In the genomic region with DNA sequence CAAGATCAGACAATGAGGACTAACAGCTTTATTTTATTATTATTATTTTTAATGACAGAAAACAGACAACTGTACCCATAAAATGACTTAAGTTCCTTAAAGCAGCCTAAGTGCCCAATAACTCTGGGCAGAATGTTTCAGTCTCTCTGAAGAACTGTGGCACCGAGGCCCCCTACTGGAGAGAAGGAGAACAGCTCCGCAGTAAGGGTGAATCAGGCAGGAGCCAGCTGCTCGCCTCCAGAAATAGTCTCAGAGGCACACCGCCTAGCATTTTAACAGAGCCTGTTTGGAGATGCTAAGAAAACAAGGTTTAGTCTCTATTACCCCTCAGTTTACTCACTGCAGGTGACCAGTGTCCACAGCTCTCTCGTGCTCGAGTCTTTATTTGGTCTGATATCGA, we compare ENCODE assay signal across 8 mouse cellular contexts.
DNase-seq lines count a peak whose midpoint lies in the region; ATAC-seq and TF ChIP-seq lines count a peak whose summit lies in the region.

No protein-coding gene starts in this region.

- 0 out of 2 replicates have a peak, but pooled peaks cover 2% of the 10 kb centered on the region for H3K27me3 ChIP-seq in kidney, embryonic 15.5 days
- no peaks in the 10 kb centered on the region for H3K27me3 ChIP-seq in heart, postnatal 0 days (ENCODE audit: control insufficient read depth, insufficient read depth, low read length)
- H3K27me3 ChIP-seq in megakaryocyte, embryonic 14.5 days (replicated peaks) = peaks cover 36% of the 10 kb centered on the region

- H3K4me1 ChIP-seq in kidney, embryonic 15.5 days = peaks cover 9% of the 10 kb centered on the region
- no peaks in the 10 kb centered on the region for H3K4me1 ChIP-seq in heart, postnatal 0 days (ENCODE audit: control insufficient read depth, insufficient read depth)
- peaks cover 6% of the 10 kb centered on the region; the same call in 1 of the 2 replicates for H3K4me1 ChIP-seq in megakaryocyte, embryonic 14.5 days

- no peaks in the 10 kb centered on the region for H3K36me3 ChIP-seq in kidney, embryonic 15.5 days
- no peaks in the 10 kb centered on the region for H3K36me3 ChIP-seq in heart, postnatal 0 days (replicated peaks; ENCODE audit: control insufficient read depth, insufficient read depth, low read length)
- no peaks in the 10 kb centered on the region for H3K36me3 ChIP-seq in megakaryocyte, embryonic 14.5 days (replicated peaks; ENCODE audit: low read length)

- no peak for TF ChIP-seq EP300 in heart, postnatal 0 days (IDR thresholded peaks at IDR 0.05; ENCODE audit: low read depth)

- WGBS in kidney, embryonic 15.5 days = 26% methylated on average over 7 of the region's 7 CpGs
- 20% methylated on average over 7 of the region's 7 CpGs for WGBS in heart, postnatal 0 days

- no peak for ATAC-seq in kidney, embryonic 15.5 days (replicated peaks; ENCODE audit: low FRiP score)
- peak; percentile 41; the same call in 1 of the 2 replicates for ATAC-seq in heart, postnatal 0 days (ENCODE audit: insufficient read depth, low read depth)

- TF ChIP-seq CTCF in heart, postnatal 0 days (IDR thresholded peaks at IDR 0.05; ENCODE audit: low read depth) = peak; percentile 92

- no peak overlapping the region for H3K4me3 ChIP-seq in kidney, embryonic 15.5 days (replicated peaks)
- H3K4me3 ChIP-seq in heart, postnatal 0 days (ENCODE audit: low read depth, low read length) = no peak overlapping the region
- peak overlapping the region; percentile 8 for H3K4me3 ChIP-seq in megakaryocyte, embryonic 14.5 days (replicated peaks)

- no peak overlapping the region for H3K4me2 ChIP-seq in kidney, embryonic 15.5 days
- H3K4me2 ChIP-seq in heart, postnatal 0 days (ENCODE audit: low read depth, low read length) = no peak overlapping the region

- H3K27ac ChIP-seq in kidney, embryonic 15.5 days = no peak overlapping the region
- no peak overlapping the region for H3K27ac ChIP-seq in heart, postnatal 0 days (ENCODE audit: low read depth)

- no peaks in the 10 kb centered on the region for H3K9me3 ChIP-seq in kidney, embryonic 15.5 days (replicated peaks)
- no peaks in the 10 kb centered on the region for H3K9me3 ChIP-seq in heart, postnatal 0 days (replicated peaks; ENCODE audit: control insufficient read depth, low read length)
- no peaks in the 10 kb centered on the region for H3K9me3 ChIP-seq in megakaryocyte, embryonic 14.5 days

- DNase-seq in kidney, adult 18-20 months = peak; percentile 67
- peak; percentile 19 for DNase-seq in adrenal gland, adult 8-10 months
- peak; percentile 61 for DNase-seq in embryo, embryonic 11.5 days (ENCODE audit: low read depth, low spot score)
- DNase-seq in heart, postnatal 0 days (ENCODE audit: low spot score) = peak; percentile 70
- DNase-seq in layer of hippocampus, postnatal 25 days (ENCODE audit: extremely low spot score in 1 of 2, low spot score in 1 of 2) = peak; percentile 33 to 63
- DNase-seq in spleen, postnatal 4 days (ENCODE audit: low spot score in 2 of 2) = peak; percentile 35 to 74

- no peak overlapping the region for H3K9ac ChIP-seq in kidney, embryonic 15.5 days
- no peak overlapping the region for H3K9ac ChIP-seq in heart, postnatal 0 days (replicated peaks; ENCODE audit: low read depth, low read length)

Comparison
In these comparisons a context has a peak if more than half of its experiments do, and no peak if none do; other contexts are left out.
1. DNase-seq: peak in every context shown above with its lines; median percentile 70 in heart, postnatal 0 days; 67 in kidney, adult 18-20 months; 61 in embryo, embryonic 11.5 days; 54 in spleen, postnatal 4 days; 48 in layer of hippocampus, postnatal 25 days; 19 in adrenal gland, adult 8-10 months.